Mouse (Mus musculus) embryonic fibroblast, embryonic 13.5 days (primary cell): Measurements from ENCODE around the gene Mpl.

Source experiments
- CTCF ChIP-seq: IDR thresholded peaks from 2 replicates; pipeline ENCODE4 v1.5.1; 2011; ENCODE audit warnings: mild to moderate bottlenecking, control low read depth, low read length, moderate library complexity, borderline replicate concordance; ENCODE audit not compliant: insufficient read depth
- POLR2A ChIP-seq: IDR thresholded peaks from 2 replicates; pipeline ENCODE4 v1.6.1; 2011; ENCODE audit warnings: low read depth, mild to moderate bottlenecking, control low read depth, low read length, moderate library complexity

DNA sequence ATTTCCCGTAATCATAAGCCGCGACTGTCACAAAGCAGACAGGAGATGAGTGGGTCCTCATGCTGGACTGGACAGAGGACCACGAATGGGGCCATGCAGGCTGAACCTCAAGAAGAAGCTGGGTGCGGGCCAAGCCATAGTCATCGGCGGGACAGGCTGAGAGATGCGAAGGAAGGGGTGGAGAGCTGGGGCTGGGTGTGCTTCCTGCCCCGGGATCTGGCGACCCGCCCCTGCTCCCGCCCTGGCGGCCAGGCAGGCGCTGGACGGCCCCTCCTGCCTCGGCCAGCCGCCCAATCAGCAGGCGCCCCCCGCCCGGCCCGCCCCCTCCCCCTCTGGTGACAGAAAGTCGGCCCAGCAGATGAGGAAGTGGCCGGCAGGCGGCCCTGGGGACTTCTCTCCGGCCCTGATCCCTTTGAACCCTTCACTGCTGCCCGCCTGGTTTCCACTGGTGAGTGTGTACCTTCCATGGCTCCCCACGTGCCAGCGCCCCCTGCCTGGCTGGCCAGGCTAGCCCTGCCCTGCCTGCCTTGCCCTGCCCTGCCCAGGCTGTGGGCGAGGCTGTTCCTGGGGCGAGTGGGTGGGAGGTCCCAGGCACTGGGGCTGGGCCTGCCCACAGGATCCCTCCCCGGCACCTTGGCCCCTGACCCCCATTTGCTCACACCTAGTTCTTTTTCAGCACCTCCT lies 29.4 kb downstream of the Mpl start, which contains the start of gene Elovl1:
- TF ChIP-seq POLR2A (peak; percentile 84), CTCF (0 out of 2 replicates have a peak, but pooled peaks have one; percentile 2)
